Mouse (Mus musculus): ENCODE measurements around the gene Abl1. TPM values are rescaled to one million over a fixed set of nuclear protein-coding genes. Genes with fewer than 3 reads are reported as not detected.

Gene Abl1
- polyA plus RNA-seq, 1 experiment, result 68.6 TPM

DNA sequence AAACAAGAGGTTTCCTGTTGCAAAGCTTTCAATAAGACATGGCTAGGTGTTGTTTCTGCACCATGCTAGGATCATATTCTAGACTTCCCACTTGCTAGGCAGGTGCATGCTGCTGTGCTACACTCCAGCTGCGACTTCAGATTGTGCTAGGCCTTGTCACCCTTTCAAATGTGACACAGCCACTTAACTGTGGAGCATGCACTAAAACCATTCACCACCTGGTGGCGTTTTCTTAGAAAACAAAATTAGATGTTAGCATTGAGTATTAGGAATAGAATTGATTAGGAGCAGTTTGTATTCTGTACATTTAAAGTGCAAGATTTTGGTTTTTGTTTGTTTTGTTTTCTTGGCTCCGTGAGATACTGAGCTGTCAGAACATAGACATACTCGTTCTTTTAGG is 32.6 kb downstream of the Abl1 start:
- TF ChIP-seq CTCF (IDR thresholded peaks at IDR 0.05; ENCODE audit: borderline replicate concordance, extremely low read depth, insufficient read depth, insufficient read length), result peak; percentile 26; the same call in 1 of the 2 replicates
- TF ChIP-seq POLR2A (IDR thresholded peaks at IDR 0.05; ENCODE audit: borderline replicate concordance, extremely low read depth, insufficient read depth, insufficient read length, poor library complexity, severe bottlenecking), result no peak
- peak; percentile 23 for DNase-seq (ENCODE audit: low read depth)

- TF ChIP-seq POLR2A (IDR thresholded peaks at IDR 0.05; ENCODE audit: borderline replicate concordance, extremely low read depth, insufficient read depth, insufficient read length, poor library complexity, severe bottlenecking), result no peak
- TF ChIP-seq CTCF (IDR thresholded peaks at IDR 0.05; ENCODE audit: borderline replicate concordance, extremely low read depth, insufficient read depth, insufficient read length), result no peak
- no peak for DNase-seq (ENCODE audit: low read depth)
Measured at GRCm38 (mm10) chr2:31724730-31725490, 36.7 kb downstream of the Abl1 start.

- no peak for TF ChIP-seq CTCF (IDR thresholded peaks at IDR 0.05; ENCODE audit: borderline replicate concordance, extremely low read depth, insufficient read depth, insufficient read length)
- TF ChIP-seq POLR2A (IDR thresholded peaks at IDR 0.05; ENCODE audit: borderline replicate concordance, extremely low read depth, insufficient read depth, insufficient read length, poor library complexity, severe bottlenecking), result no peak
- no peak for DNase-seq (ENCODE audit: low read depth)
Measured at GRCm38 (mm10) chr2:31727576-31728277, 39.6 kb downstream of the Abl1 start.

DNA sequence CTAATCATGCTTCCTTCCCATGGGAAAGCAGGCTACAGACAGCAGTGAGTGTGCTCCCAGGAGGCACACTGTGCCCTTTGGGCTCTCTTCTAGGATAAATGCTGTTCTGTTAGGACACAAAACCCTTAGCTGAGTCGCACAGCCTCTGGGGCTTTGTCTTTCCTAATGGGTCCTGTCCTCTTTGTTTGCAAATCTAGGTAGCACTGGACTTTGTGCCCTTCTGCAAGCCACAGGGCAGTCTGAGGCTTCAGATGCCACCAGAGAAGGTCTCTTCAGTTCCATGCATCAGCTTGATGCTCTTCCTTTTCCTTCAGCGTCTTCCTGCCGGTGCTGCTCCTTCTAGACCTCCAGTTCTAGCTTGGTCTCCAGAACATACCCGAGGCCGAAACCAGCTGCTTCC is 42.5 kb downstream of the Abl1 start:
- DNase-seq (ENCODE audit: low read depth), result no peak
- no peak for TF ChIP-seq POLR2A (IDR thresholded peaks at IDR 0.05; ENCODE audit: borderline replicate concordance, extremely low read depth, insufficient read depth, insufficient read length, poor library complexity, severe bottlenecking)
- no peak for TF ChIP-seq CTCF (IDR thresholded peaks at IDR 0.05; ENCODE audit: borderline replicate concordance, extremely low read depth, insufficient read depth, insufficient read length)

GRCm38 (mm10) chr2:31732497-31732896 is 44.3 kb downstream of the Abl1 start:
- DNase-seq (ENCODE audit: low read depth), result no peak
- no peak for TF ChIP-seq CTCF (IDR thresholded peaks at IDR 0.05; ENCODE audit: borderline replicate concordance, extremely low read depth, insufficient read depth, insufficient read length)
- no peak for TF ChIP-seq POLR2A (IDR thresholded peaks at IDR 0.05; ENCODE audit: borderline replicate concordance, extremely low read depth, insufficient read depth, insufficient read length, poor library complexity, severe bottlenecking)

- TF ChIP-seq CTCF (IDR thresholded peaks at IDR 0.05; ENCODE audit: borderline replicate concordance, extremely low read depth, insufficient read depth, insufficient read length) (no peak), POLR2A (IDR thresholded peaks at IDR 0.05; ENCODE audit: borderline replicate concordance, extremely low read depth, insufficient read depth, insufficient read length, poor library complexity, severe bottlenecking) (no peak)
- DNase-seq (ENCODE audit: low read depth), result no peak
Measured at GRCm38 (mm10) chr2:31733558-31733957, 45.4 kb downstream of the Abl1 start.

DNA sequence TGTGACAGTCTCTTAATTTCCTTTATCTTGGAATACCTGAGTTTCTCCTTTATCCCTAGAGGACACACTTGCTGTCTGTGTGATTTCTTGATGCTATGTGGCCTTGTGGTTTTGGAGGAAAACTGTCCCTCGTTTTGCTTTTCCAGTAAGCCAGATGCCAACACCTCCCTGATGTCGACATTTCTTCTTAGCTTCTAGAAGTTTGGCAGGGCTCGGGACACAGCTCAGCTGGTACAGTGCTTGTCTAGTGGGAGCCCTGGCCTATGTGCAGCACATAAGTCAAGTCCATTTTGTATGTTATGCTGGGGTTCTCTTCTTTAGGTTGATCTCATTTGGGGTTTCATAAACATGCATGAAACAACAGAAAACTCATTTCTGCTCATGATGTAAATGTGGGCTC is 50.9 kb downstream of the Abl1 start:
- no peak for TF ChIP-seq CTCF (IDR thresholded peaks at IDR 0.05; ENCODE audit: borderline replicate concordance, extremely low read depth, insufficient read depth, insufficient read length)
- no peak for TF ChIP-seq POLR2A (IDR thresholded peaks at IDR 0.05; ENCODE audit: borderline replicate concordance, extremely low read depth, insufficient read depth, insufficient read length, poor library complexity, severe bottlenecking)
- no peak for DNase-seq (ENCODE audit: low read depth)

DNA sequence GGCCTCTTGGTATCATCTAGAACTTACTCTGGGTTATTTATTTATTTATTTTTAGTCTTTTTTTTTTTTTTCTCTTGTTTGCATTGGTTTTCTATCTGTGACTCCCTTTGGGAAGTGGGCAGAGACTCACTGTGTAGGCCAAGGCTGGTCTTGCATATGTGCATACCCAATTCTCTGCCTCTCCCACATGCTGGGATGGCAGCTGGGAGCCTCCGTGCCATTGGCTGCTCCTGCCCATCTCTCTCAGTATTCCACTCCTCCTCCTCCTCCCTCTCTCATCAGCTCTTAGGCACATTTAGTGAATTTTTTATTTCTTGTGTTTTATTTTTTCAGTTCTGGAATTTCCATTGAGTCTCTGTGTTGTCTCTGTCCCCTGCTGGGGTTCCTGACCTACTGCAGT is 53.6 kb downstream of the Abl1 start:
- no peak for DNase-seq (ENCODE audit: low read depth)

DNA sequence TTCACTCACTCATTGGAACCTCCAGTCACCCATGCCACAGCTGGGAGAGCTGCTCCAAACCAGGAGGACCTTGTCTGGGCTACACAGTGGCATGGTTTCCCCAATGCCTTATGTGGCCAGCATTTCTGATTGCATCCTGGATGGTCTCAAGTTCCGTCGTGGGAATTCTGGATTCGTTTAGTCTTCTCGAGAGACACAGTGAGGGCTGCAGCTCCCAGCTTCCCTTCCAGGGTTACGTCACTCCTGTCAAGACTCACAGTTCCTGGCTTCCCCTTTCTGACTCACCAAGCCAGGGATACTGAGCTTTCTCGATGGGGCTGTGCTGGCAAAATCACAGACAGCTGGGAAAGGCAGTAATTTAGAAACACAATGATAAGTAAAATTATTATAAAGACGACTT is 54.0 kb downstream of the Abl1 start:
- TF ChIP-seq POLR2A (IDR thresholded peaks at IDR 0.05; ENCODE audit: borderline replicate concordance, extremely low read depth, insufficient read depth, insufficient read length, poor library complexity, severe bottlenecking), result no peak
- no peak for TF ChIP-seq CTCF (IDR thresholded peaks at IDR 0.05; ENCODE audit: borderline replicate concordance, extremely low read depth, insufficient read depth, insufficient read length)
- no peak for DNase-seq (ENCODE audit: low read depth)

More for the DNA sequence above, 53.6 kb downstream of the Abl1 start:
- TF ChIP-seq POLR2A (IDR thresholded peaks at IDR 0.05; ENCODE audit: borderline replicate concordance, extremely low read depth, insufficient read depth, insufficient read length, poor library complexity, severe bottlenecking), result no peak
- TF ChIP-seq CTCF (IDR thresholded peaks at IDR 0.05; ENCODE audit: borderline replicate concordance, extremely low read depth, insufficient read depth, insufficient read length), result no peak

DNA sequence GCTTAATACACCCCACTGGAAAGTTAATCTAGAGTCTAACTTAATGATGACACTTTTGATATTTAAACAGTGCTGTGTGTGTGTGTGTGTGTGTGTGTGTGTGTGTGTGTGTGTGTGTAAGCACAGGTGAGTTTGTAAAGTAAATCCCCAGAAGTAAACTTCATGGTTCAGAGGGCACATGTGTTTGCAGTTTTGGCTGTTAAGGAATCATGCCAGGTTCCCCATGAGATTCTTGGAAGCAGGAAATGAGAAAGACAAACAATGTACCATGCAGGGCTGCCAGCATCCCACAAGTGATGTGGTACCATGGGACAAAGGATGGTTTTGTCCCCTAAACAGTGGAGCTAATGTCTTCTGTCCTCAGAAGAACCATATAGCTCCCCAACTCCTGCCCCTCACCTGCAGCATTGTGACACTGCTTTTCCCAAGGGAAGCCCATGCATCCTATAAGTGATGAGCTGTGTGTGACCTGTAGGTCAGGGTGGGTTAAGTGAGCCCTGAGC is 57.6 kb downstream of the Abl1 start:
- TF ChIP-seq CTCF (IDR thresholded peaks at IDR 0.05; ENCODE audit: borderline replicate concordance, extremely low read depth, insufficient read depth, insufficient read length) (no peak), POLR2A (IDR thresholded peaks at IDR 0.05; ENCODE audit: borderline replicate concordance, extremely low read depth, insufficient read depth, insufficient read length, poor library complexity, severe bottlenecking) (no peak)
- DNase-seq (ENCODE audit: low read depth), result no peak

GRCm38 (mm10) chr2:31746835-31747234 is 58.7 kb downstream of the Abl1 start:
- DNase-seq (ENCODE audit: low read depth), result no peak

More at GRCm38 (mm10) chr2:31746835-31747234, 58.7 kb downstream of the Abl1 start:
- TF ChIP-seq CTCF (IDR thresholded peaks at IDR 0.05; ENCODE audit: borderline replicate concordance, extremely low read depth, insufficient read depth, insufficient read length) (no peak), POLR2A (IDR thresholded peaks at IDR 0.05; ENCODE audit: borderline replicate concordance, extremely low read depth, insufficient read depth, insufficient read length, poor library complexity, severe bottlenecking) (no peak)

All from brain, embryonic 14.5 days (tissue).